Mouse (Mus musculus) heart, embryonic 16.5 days (tissue): ENCODE measurements at regions not wholly inside any gene's neighbourhood (a gene's known extent, or its start where the extent isn't known, plus 50 kb on each side); places are given as distances from the start of the nearest gene placed in this dataset.
A peak's percentile ranks its signal among the peaks of the same experiment; 100 is the strongest.
"Not testable (repeated sequence)": the region's sequence is repeated elsewhere in the genome, so short reads cannot be mapped to it uniquely, and the experiment has no call there.

Experiments
- ATAC-seq: fragments of 200-750 bp; cut with Nextera tagmentation; replicated peaks from 2 replicates; pipeline ENCODE4 v1.8.0; 2017; ENCODE audit warnings: moderate number of reproducible peaks; ENCODE audit not compliant: insufficient read depth, low FRiP score; ENCODE audit errors: extremely low read depth
- H3K27ac ChIP-seq: fragments of 300-500 bp; sonication (generic); 2 replicates; pipeline ENCODE4 v1.5.1; 2014; ENCODE audit warnings: mild to moderate bottlenecking, low read length, control low read depth, moderate library complexity
- H3K27me3 ChIP-seq: fragments of 300-500 bp; sonication (generic); 2 replicates; pipeline ENCODE4 v1.6.1; 2014; ENCODE audit warnings: low read length, mixed read lengths; ENCODE audit not compliant: control insufficient read depth, insufficient read depth
- H3K36me3 ChIP-seq: fragments of 300-500 bp; sonication (generic); 2 replicates; pipeline ENCODE4 v1.6.1; 2014; ENCODE audit not compliant: control insufficient read depth, insufficient read depth
- H3K4me1 ChIP-seq: fragments of 300-500 bp; sonication (generic); 2 replicates; pipeline ENCODE4 v1.6.1; 2014; ENCODE audit warnings: low read length, mixed read lengths; ENCODE audit not compliant: control insufficient read depth, insufficient read depth
- H3K4me2 ChIP-seq: fragments of 300-500 bp; sonication (generic); 2 replicates; pipeline ENCODE4 v1.6.1; 2014; ENCODE audit warnings: low read depth, mild to moderate bottlenecking, control low read depth, low read length
- H3K4me3 ChIP-seq: fragments of 300-500 bp; sonication (generic); 2 replicates; pipeline ENCODE4 v1.5.1; 2014; ENCODE audit warnings: mild to moderate bottlenecking, control low read depth, low read length
- H3K9ac ChIP-seq: fragments of 300-500 bp; sonication (generic); 2 replicates; pipeline ENCODE4 v1.6.1; 2014; ENCODE audit warnings: low read length, control low read depth
- H3K9me3 ChIP-seq: fragments of 300-500 bp; sonication (generic); replicated peaks from 2 replicates; pipeline ENCODE4 v1.6.1; 2016; ENCODE audit warnings: low read length; ENCODE audit not compliant: control insufficient read depth
- WGBS: fragments of 180-500 bp; shearing (Covaris S2); extraction: QIAGEN DNeasy Blood & Tissue Kit; methylation state at CpG from one replicate; pipeline ENCODE4 v1.1.7; 2014; 5-methylcytosine and 5-hydroxymethylcytosine counted together

GRCm38 (mm10) chr1:164999515-164999914 lies 64.2 kb upstream of the Xcl1 start:
- H3K9ac ChIP-seq: no peak overlapping the region
- no peaks in the 10 kb centered on the region for H3K9me3 ChIP-seq
- no peak overlapping the region for H3K4me3 ChIP-seq
- 59% methylated on average over 10 of the region's 10 CpGs for WGBS
- peaks cover 6% of the 10 kb centered on the region for H3K4me1 ChIP-seq
- no peak overlapping the region; the same call in 1 of the 2 replicates for H3K27ac ChIP-seq
- ATAC-seq: no peak
- H3K27me3 ChIP-seq: no peaks in the 10 kb centered on the region
- no peak overlapping the region for H3K4me2 ChIP-seq
- no peaks in the 10 kb centered on the region for H3K36me3 ChIP-seq

- Histone ChIP-seq H3K36me3 (no peaks in the 10 kb centered on the region), H3K9ac (no peak overlapping the region), H3K4me2 (no peak overlapping the region), H3K27ac (no peak overlapping the region), H3K4me3 (no peak overlapping the region), H3K4me1 (peaks cover 13% of the 10 kb centered on the region), H3K27me3 (no peaks in the 10 kb centered on the region), H3K9me3 (no peaks in the 10 kb centered on the region)
- WGBS: 74% methylated on average over 3 of the region's 3 CpGs
- ATAC-seq: no peak
Measured at GRCm38 (mm10) chr1:164998621-164999020, 63.3 kb upstream of the Xcl1 start.

- no peaks in the 10 kb centered on the region for H3K9me3 ChIP-seq
- H3K4me3 ChIP-seq: no peak overlapping the region
- H3K4me2 ChIP-seq: no peak overlapping the region
- no peak overlapping the region for H3K9ac ChIP-seq
- no peaks in the 10 kb centered on the region for H3K27me3 ChIP-seq
- no peak for ATAC-seq
- WGBS: 37% methylated on average over 5 of the region's 5 CpGs
- H3K36me3 ChIP-seq: no peaks in the 10 kb centered on the region
- peak overlapping the region; percentile 18; the same call in 1 of the 2 replicates for H3K27ac ChIP-seq
- peaks cover 15% of the 10 kb centered on the region for H3K4me1 ChIP-seq
Measured at GRCm38 (mm10) chr1:164997660-164998059, 62.3 kb upstream of the Xcl1 start.

GRCm38 (mm10) chr1:164994247-164994660 lies 58.9 kb upstream of the Xcl1 start:
- WGBS: 4% methylated on average over 6 of the region's 6 CpGs
- peak overlapping the region; percentile 25 for H3K27ac ChIP-seq

GRCm38 (mm10) chr1:164993175-164993875 lies 58.0 kb upstream of the Xcl1 start:
- peak overlapping the region; percentile 49 for H3K27ac ChIP-seq
- H3K4me2 ChIP-seq, H3K9ac ChIP-seq, H3K27me3 ChIP-seq, H3K36me3 ChIP-seq, H3K4me3 ChIP-seq, H3K9me3 ChIP-seq: not testable (repeated sequence)
- H3K4me1 ChIP-seq: peaks cover 15% of the 10 kb centered on the region
- peak; percentile 50; the same call in 1 of the 2 replicates for ATAC-seq

More at GRCm38 (mm10) chr1:164994247-164994660, 58.9 kb upstream of the Xcl1 start:
- no peaks in the 10 kb centered on the region for H3K27me3 ChIP-seq
- no peaks in the 10 kb centered on the region for H3K36me3 ChIP-seq
- H3K9me3 ChIP-seq: no peaks in the 10 kb centered on the region
- H3K9ac ChIP-seq: no peak overlapping the region
- peak overlapping the region; percentile 19; the same call in 1 of the 2 replicates for H3K4me2 ChIP-seq
- H3K4me1 ChIP-seq: peaks cover 15% of the 10 kb centered on the region
- peak; percentile 56 for ATAC-seq
- H3K4me3 ChIP-seq: no peak overlapping the region

- no peak for ATAC-seq
- WGBS: 66% methylated on average over 1 of the region's 1 CpGs
Measured at GRCm38 (mm10) chr1:164988982-164989381, 53.7 kb upstream of the Xcl1 start.

GRCm38 (mm10) chr1:164988191-164988590 lies 52.9 kb upstream of the Xcl1 start:
- Histone ChIP-seq H3K27me3 (no peaks in the 10 kb centered on the region), H3K4me2 (no peak overlapping the region), H3K9ac (no peak overlapping the region), H3K36me3 (no peaks in the 10 kb centered on the region), H3K4me1 (0 out of 2 replicates have a peak, but pooled peaks cover 2% of the 10 kb centered on the region), H3K4me3 (no peak overlapping the region), H3K9me3 (peaks cover 7% of the 10 kb centered on the region), H3K27ac (no peak overlapping the region)
- 82% methylated on average over 3 of the region's 3 CpGs for WGBS
- no peak for ATAC-seq

More at GRCm38 (mm10) chr1:164988982-164989381, 53.7 kb upstream of the Xcl1 start:
- H3K4me3 ChIP-seq: no peak overlapping the region
- H3K36me3 ChIP-seq: no peaks in the 10 kb centered on the region
- peaks cover 4% of the 10 kb centered on the region for H3K9me3 ChIP-seq
- no peak overlapping the region for H3K27ac ChIP-seq
- no peaks in the 10 kb centered on the region for H3K27me3 ChIP-seq
- H3K4me2 ChIP-seq: no peak overlapping the region
- peaks cover 6% of the 10 kb centered on the region for H3K4me1 ChIP-seq
- H3K9ac ChIP-seq: no peak overlapping the region

GRCm38 (mm10) chr1:164985521-164985920 lies 50.2 kb upstream of the Xcl1 start:
- not testable (repeated sequence) for H3K27me3 ChIP-seq, H3K4me1 ChIP-seq, H3K36me3 ChIP-seq, H3K9ac ChIP-seq, H3K9me3 ChIP-seq, H3K27ac ChIP-seq, H3K4me2 ChIP-seq, ATAC-seq, H3K4me3 ChIP-seq
- 94% methylated on average over 21 of the region's 21 CpGs for WGBS
